ENCODE assay signal across 1 mouse cellular context in the genomic region with DNA sequence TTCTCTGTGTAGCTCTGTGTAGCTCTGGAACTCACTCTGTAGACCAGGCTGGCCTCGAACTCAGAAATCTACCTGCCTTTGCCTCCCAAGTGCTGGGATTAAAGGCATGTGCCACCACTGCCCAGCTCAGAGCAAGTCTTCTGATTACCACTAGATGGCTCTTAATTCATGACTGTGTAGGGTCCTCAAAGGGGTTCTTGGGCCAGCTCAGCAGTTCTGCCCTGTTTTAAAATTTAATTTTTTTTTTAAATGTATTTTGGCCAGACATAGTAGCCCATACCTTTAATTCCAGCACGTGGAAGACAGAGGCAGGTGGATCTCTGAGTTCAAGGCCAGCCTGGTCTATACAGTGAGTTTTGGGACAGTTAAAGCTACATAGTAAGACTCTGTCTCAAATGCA.
TF ChIP-seq lines count a peak whose summit lies in the region.

No protein-coding gene starts in this region.

TF ChIP-seq in MEL, 35 proteins besides CTCF, POLR2A, EP300 and RAD21:
- 0 out of 2 replicates have a peak, but pooled peaks have one; percentile 2 for TF ChIP-seq SMC3 (IDR thresholded peaks at IDR 0.05; ENCODE audit: low read depth, low read length)
